Mouse (Mus musculus): ENCODE results near the gene Aes. TPM values are rescaled to one million over a fixed set of nuclear protein-coding genes. Genes with fewer than 3 reads are reported as not detected.
A peak's percentile ranks its signal among the peaks of the same experiment; 100 is the strongest.

The Aes gene
- polyA plus RNA-seq, 1 experiment from 2014 or later: 325 TPM

DNA sequence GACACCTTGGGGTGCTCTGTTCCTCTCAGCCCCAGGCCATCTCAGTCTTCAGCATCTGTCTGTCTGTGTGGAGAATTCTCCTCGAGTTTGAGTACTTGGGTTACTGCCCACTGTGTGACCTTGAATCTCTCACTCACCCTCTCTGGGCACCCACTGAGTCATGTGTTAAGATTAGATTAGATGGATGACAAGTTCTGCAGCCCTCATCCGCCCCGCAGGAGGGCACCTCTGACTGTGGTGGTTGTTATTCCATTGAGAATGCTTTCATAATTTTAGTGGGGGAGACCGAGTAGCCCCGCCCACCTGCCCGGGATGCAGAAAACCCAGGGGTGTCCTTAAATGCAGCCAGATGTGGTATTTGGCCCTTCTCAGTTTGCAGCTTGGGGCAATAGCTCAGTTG is 4.2 kb downstream of the Aes start:
- peaks cover 54% of the 10 kb centered on the region for H3K4me1 ChIP-seq (ENCODE audit: control insufficient read depth, insufficient read depth, low read length)
- 48% methylated on average over 6 of the region's 6 CpGs for WGBS
- no peak overlapping the region for H3K4me2 ChIP-seq
- H3K4me3 ChIP-seq (ENCODE audit: low read depth, low read length): no peak overlapping the region
- no peak overlapping the region for H3K9ac ChIP-seq (ENCODE audit: low read length)
- no peak overlapping the region for H3K27ac ChIP-seq (ENCODE audit: low read depth, low read length)
- peaks cover 21% of the 10 kb centered on the region for H3K27me3 ChIP-seq (ENCODE audit: control insufficient read depth, insufficient read depth, low read length)
- DNase-seq (ENCODE audit: low spot score, missing footprints) (no peak), ATAC-seq (ENCODE audit: low FRiP score) (no peak)
- peaks cover 8% of the 10 kb centered on the region for H3K36me3 ChIP-seq (ENCODE audit: control insufficient read depth, insufficient read depth, low read length)
- H3K9me3 ChIP-seq (ENCODE audit: control insufficient read depth, low read length): no peaks in the 10 kb centered on the region

GRCm38 (mm10) chr10:81564216-81564615 is 4.9 kb downstream of the Aes start:
- Histone ChIP-seq H3K27me3 (ENCODE audit: control insufficient read depth, insufficient read depth, low read length) (peaks cover 23% of the 10 kb centered on the region), H3K4me2 (peak overlapping the region; percentile 38), H3K36me3 (ENCODE audit: control insufficient read depth, insufficient read depth, low read length) (peaks cover 8% of the 10 kb centered on the region), H3K4me3 (ENCODE audit: low read depth, low read length) (peak overlapping the region; percentile 15), H3K9ac (ENCODE audit: low read length) (peak overlapping the region; percentile 36; the same call in 1 of the 2 replicates), H3K27ac (ENCODE audit: low read depth, low read length) (0 out of 2 replicates have a peak overlapping the region, but pooled peaks have one; percentile 27), H3K9me3 (ENCODE audit: control insufficient read depth, low read length) (no peaks in the 10 kb centered on the region), H3K4me1 (ENCODE audit: control insufficient read depth, insufficient read depth, low read length) (peaks cover 57% of the 10 kb centered on the region)
- ATAC-seq (ENCODE audit: low FRiP score) (peak; percentile 6; the same call in 1 of the 2 replicates), DNase-seq (ENCODE audit: low spot score, missing footprints) (peak; percentile 95)
- WGBS: 3% methylated on average over 10 of the region's 10 CpGs

- Histone ChIP-seq H3K27ac (ENCODE audit: low read depth, low read length) (no peak overlapping the region), H3K4me1 (ENCODE audit: control insufficient read depth, insufficient read depth, low read length) (peaks cover 59% of the 10 kb centered on the region), H3K36me3 (ENCODE audit: control insufficient read depth, insufficient read depth, low read length) (peaks cover 8% of the 10 kb centered on the region), H3K4me3 (ENCODE audit: low read depth, low read length) (no peak overlapping the region), H3K9me3 (ENCODE audit: control insufficient read depth, low read length) (no peaks in the 10 kb centered on the region), H3K4me2 (no peak overlapping the region), H3K9ac (ENCODE audit: low read length) (no peak overlapping the region), H3K27me3 (ENCODE audit: control insufficient read depth, insufficient read depth, low read length) (peaks cover 23% of the 10 kb centered on the region)
- 14% methylated on average over 10 of the region's 10 CpGs for WGBS
- ATAC-seq (ENCODE audit: low FRiP score) (no peak), DNase-seq (ENCODE audit: low spot score, missing footprints) (peak; percentile 94)
These were observed 5.4 kb downstream of the Aes start for GRCm38 (mm10) chr10:81564734-81565133.

GRCm38 (mm10) chr10:81565257-81566228 is 6.3 kb downstream of the Aes start:
- Histone ChIP-seq H3K4me2 (no peak overlapping the region), H3K9ac (ENCODE audit: low read length) (no peak overlapping the region), H3K4me3 (ENCODE audit: low read depth, low read length) (0 out of 2 replicates have a peak overlapping the region, but pooled peaks have one; percentile 3), H3K9me3 (ENCODE audit: control insufficient read depth, low read length) (no peaks in the 10 kb centered on the region), H3K4me1 (ENCODE audit: control insufficient read depth, insufficient read depth, low read length) (peaks cover 62% of the 10 kb centered on the region), H3K27ac (ENCODE audit: low read depth, low read length) (no peak overlapping the region), H3K27me3 (ENCODE audit: control insufficient read depth, insufficient read depth, low read length) (peaks cover 26% of the 10 kb centered on the region), H3K36me3 (ENCODE audit: control insufficient read depth, insufficient read depth, low read length) (peaks cover 8% of the 10 kb centered on the region)
- ATAC-seq (ENCODE audit: low FRiP score) (no peak), DNase-seq (ENCODE audit: low spot score, missing footprints) (no peak)
- 20% methylated on average over 20 of the region's 20 CpGs for WGBS

DNA sequence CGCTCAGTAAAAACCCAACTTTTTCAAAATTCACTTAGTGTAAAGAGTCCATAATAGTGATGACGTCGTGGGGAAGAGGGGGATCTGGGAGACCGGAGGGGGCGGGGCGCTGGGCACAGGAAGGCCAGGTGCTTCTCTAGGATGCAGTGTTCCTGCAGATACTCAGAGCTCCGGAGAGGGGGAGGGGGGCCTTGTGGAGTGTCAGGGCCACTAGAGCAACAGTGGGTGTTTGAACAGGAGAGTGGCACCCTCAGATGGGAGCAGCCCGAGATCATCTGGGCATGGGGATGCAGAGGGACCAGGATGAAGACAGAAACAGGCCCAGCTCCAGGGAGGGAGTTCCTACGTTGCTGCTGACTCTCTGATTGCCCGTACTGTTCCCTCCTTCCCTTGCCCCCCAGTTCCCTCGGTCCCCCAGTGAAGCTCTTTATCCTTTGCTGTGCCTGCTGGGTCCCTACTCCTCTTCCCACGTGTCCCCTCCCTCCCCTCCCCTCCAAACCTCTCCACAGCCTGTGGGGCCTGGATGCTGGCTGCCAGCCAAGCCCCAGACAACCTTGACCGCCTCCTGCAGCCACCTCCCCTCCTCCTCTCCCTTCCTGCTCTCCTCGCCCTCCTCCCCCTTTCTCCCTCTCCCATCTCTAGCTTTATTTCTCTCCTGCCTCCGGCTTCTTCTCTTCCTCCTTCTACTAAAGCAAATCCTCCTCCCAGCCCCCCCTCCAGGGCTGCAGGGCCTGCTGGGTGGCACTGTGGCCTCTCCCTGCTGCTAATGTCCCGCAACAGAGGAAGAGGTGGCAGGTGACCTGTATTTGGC is 9.3 kb downstream of the Aes start:
- H3K9ac ChIP-seq (ENCODE audit: low read length): peak overlapping the region; percentile 34; the same call in 1 of the 2 replicates
- H3K36me3 ChIP-seq (ENCODE audit: control insufficient read depth, insufficient read depth, low read length): peaks cover 6% of the 10 kb centered on the region
- H3K27me3 ChIP-seq (ENCODE audit: control insufficient read depth, insufficient read depth, low read length): peaks cover 43% of the 10 kb centered on the region
- DNase-seq (ENCODE audit: low spot score, missing footprints): peak; percentile 89
- H3K4me2 ChIP-seq: no peak overlapping the region
- H3K4me3 ChIP-seq (ENCODE audit: low read depth, low read length): no peak overlapping the region
- no peak for ATAC-seq (ENCODE audit: low FRiP score)
- WGBS: 16% methylated on average over 15 of the region's 16 CpGs
- H3K4me1 ChIP-seq (ENCODE audit: control insufficient read depth, insufficient read depth, low read length): peaks cover 57% of the 10 kb centered on the region
- peak overlapping the region; percentile 32; the same call in 1 of the 2 replicates for H3K27ac ChIP-seq (ENCODE audit: low read depth, low read length)
- no peaks in the 10 kb centered on the region for H3K9me3 ChIP-seq (ENCODE audit: control insufficient read depth, low read length)

DNA sequence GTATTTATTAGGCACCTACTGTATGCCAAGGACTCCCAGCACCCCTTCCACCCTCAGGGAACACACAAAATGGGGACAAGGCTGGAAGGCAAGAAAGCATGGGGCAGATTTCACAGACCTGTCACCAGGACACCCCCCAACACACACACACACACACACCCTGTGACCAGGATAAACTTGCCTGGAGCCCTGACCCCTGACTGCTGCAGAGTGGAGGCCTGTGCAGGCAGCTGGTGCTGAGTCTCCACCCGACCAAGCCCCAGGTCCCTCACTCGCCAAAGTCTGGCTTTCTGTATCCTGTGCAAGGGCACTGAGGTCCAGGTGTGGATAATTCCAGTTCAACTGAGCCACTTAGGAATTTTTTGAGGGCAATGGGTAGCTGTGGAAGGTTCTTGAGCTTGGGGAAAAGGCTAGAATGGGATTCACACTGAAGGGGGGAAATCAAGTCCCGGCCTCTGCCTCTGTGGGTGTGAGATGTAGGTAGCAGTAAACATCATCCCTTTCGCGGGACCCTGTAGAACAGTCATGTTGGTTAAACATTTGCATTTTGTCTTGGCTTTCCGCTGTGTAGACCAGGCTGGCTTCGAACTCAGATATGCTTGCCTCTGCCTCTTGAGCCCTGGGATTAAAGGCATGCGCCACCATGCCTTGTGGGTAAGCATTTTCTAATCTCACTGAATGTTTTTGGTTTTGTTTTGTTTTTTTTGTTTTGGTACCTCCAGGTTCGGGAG is 10.4 kb downstream of the Aes start:
- peaks cover 50% of the 10 kb centered on the region for H3K4me1 ChIP-seq (ENCODE audit: control insufficient read depth, insufficient read depth, low read length)
- no peak for ATAC-seq (ENCODE audit: low FRiP score)
- H3K27ac ChIP-seq (ENCODE audit: low read depth, low read length): peak overlapping the region; percentile 67; the same call in 1 of the 2 replicates
- peak; percentile 88 for DNase-seq (ENCODE audit: low spot score, missing footprints)
- no peaks in the 10 kb centered on the region for H3K9me3 ChIP-seq (ENCODE audit: control insufficient read depth, low read length)
- no peak overlapping the region for H3K4me3 ChIP-seq (ENCODE audit: low read depth, low read length)
- H3K36me3 ChIP-seq (ENCODE audit: control insufficient read depth, insufficient read depth, low read length): peaks cover 6% of the 10 kb centered on the region
- peak overlapping the region; percentile 55; the same call in 1 of the 2 replicates for H3K4me2 ChIP-seq
- peaks cover 54% of the 10 kb centered on the region for H3K27me3 ChIP-seq (ENCODE audit: control insufficient read depth, insufficient read depth, low read length)
- no peak overlapping the region for H3K9ac ChIP-seq (ENCODE audit: low read length)
- 39% methylated on average over 9 of the region's 9 CpGs for WGBS

DNA sequence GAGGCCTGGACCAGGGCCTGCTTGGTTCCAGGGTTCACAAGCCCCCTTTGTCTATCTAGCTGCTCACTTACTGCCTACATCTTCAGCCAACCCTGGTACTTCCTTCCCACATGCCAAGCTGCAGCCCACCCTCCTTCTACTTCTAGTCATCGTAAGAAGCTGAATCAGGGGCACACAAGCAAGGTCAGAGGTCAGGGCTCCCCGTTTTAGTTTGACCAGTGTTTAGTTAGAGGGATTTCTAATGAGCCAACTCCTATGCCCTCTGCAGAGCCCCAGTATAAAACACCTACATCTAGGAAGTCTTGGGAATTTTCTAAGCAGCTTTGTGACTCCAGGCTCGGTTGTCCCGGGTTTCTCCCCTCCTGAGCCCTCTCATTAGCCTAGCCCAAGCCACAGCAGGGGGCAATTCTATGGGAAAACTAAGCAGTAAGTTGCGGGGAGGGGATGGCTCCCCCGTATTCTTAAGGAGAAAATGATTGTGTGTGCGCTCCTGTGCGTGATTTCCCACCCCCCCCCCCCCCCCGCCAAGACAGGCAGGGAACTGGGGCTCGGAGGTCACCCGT is 11.0 kb downstream of the Aes start:
- ATAC-seq (ENCODE audit: low FRiP score) (peak; percentile 36), DNase-seq (ENCODE audit: low spot score, missing footprints) (peak; percentile 94)
- Histone ChIP-seq H3K4me1 (ENCODE audit: control insufficient read depth, insufficient read depth, low read length) (peaks cover 46% of the 10 kb centered on the region), H3K27ac (ENCODE audit: low read depth, low read length) (peak overlapping the region; percentile 67), H3K36me3 (ENCODE audit: control insufficient read depth, insufficient read depth, low read length) (peaks cover 6% of the 10 kb centered on the region), H3K4me2 (peak overlapping the region; percentile 55), H3K9me3 (ENCODE audit: control insufficient read depth, low read length) (no peaks in the 10 kb centered on the region), H3K9ac (ENCODE audit: low read length) (no peak overlapping the region), H3K4me3 (ENCODE audit: low read depth, low read length) (no peak overlapping the region; the same call in 1 of the 2 replicates), H3K27me3 (ENCODE audit: control insufficient read depth, insufficient read depth, low read length) (peaks cover 53% of the 10 kb centered on the region)
- WGBS: 2% methylated on average over 10 of the region's 11 CpGs

GRCm38 (mm10) chr10:81570831-81571500 is 11.7 kb downstream of the Aes start:
- no peaks in the 10 kb centered on the region; the same call in 1 of the 2 replicates for H3K36me3 ChIP-seq (ENCODE audit: control insufficient read depth, insufficient read depth, low read length)
- H3K27me3 ChIP-seq (ENCODE audit: control insufficient read depth, insufficient read depth, low read length): peaks cover 51% of the 10 kb centered on the region
- H3K4me3 ChIP-seq (ENCODE audit: low read depth, low read length): peak overlapping the region; percentile 21
- no peaks in the 10 kb centered on the region for H3K9me3 ChIP-seq (ENCODE audit: control insufficient read depth, low read length)
- peak overlapping the region; percentile 55 for H3K4me2 ChIP-seq
- peak; percentile 99 for DNase-seq (ENCODE audit: low spot score, missing footprints)
- peak; percentile 81 for ATAC-seq (ENCODE audit: low FRiP score)
- no peak overlapping the region for H3K9ac ChIP-seq (ENCODE audit: low read length)
- under 1% methylated on average over 30 of the region's 34 CpGs for WGBS
- H3K27ac ChIP-seq (ENCODE audit: low read depth, low read length): peak overlapping the region; percentile 67
- peaks cover 48% of the 10 kb centered on the region for H3K4me1 ChIP-seq (ENCODE audit: control insufficient read depth, insufficient read depth, low read length)

Data from midbrain, embryonic 11.5 days (tissue).